Mouse (Mus musculus): ENCODE data around the gene Txlng. TPM values are rescaled to one million over a fixed set of nuclear protein-coding genes. Genes with fewer than 3 reads are reported as not detected.

The Txlng gene
- 1.8 TPM for polyA plus RNA-seq (2012; fragmentation: generic; extraction: Trizol)

- H3K4me3 ChIP-seq = peak within 1 kb of the TSS; percentile 54
- H3K4me2 ChIP-seq (ENCODE audit: low read depth) = peak within 1 kb of the TSS; percentile 68
- no peaks in the 10 kb centered on the region for H3K36me3 ChIP-seq (ENCODE audit: control insufficient read depth, insufficient read depth)
- H3K27me3 ChIP-seq (ENCODE audit: control insufficient read depth, insufficient read depth, insufficient read length) = no peaks in the 10 kb centered on the region
- peak within 1 kb of the TSS; percentile 29 for H3ac ChIP-seq (ENCODE audit: control insufficient read depth, insufficient read length)
- peaks cover 19% of the 10 kb centered on the region for H3K79me2 ChIP-seq (ENCODE audit: control insufficient read depth, insufficient read depth)
- peak; percentile 93 for TF ChIP-seq POLR2A (IDR thresholded peaks at IDR 0.05; ENCODE audit: insufficient read length, low read depth)
- TF ChIP-seq REST (IDR thresholded peaks at IDR 0.05; ENCODE audit: insufficient read depth, insufficient read length) = no peak
- peak; percentile 88 for TF ChIP-seq POLR2AphosphoS2 (IDR thresholded peaks at IDR 0.05; ENCODE audit: insufficient read length, low read depth)
- peak; percentile 92 for TF ChIP-seq USF1 (IDR thresholded peaks at IDR 0.05; ENCODE audit: low read depth)
Measured at GRCm38 (mm10) chrX:162829203-162829708, at the start of gene Txlng. TSS of gene Txlng (minus strand) at chrX:162829454.

- Histone ChIP-seq H3K79me2 (ENCODE audit: control insufficient read depth, insufficient read depth) (no peaks in the 10 kb centered on the region), H3K27me3 (ENCODE audit: control insufficient read depth, insufficient read depth, insufficient read length) (no peaks in the 10 kb centered on the region), H3K4me3 (no peak overlapping the region), H3K36me3 (ENCODE audit: control insufficient read depth, insufficient read depth) (peaks cover 15% of the 10 kb centered on the region), H3K4me2 (ENCODE audit: low read depth) (peak overlapping the region; percentile 42), H3ac (ENCODE audit: control insufficient read depth, insufficient read length) (no peak overlapping the region)
- TF ChIP-seq TCF12 (IDR thresholded peaks at IDR 0.05; ENCODE audit: insufficient read depth, poor library complexity, severe bottlenecking) (peak; percentile 33), USF1 (IDR thresholded peaks at IDR 0.05; ENCODE audit: low read depth) (no peak), SRF (IDR thresholded peaks at IDR 0.05; ENCODE audit: control insufficient read depth, insufficient read length, low read depth) (no peak), MYOD1 (IDR thresholded peaks at IDR 0.05; ENCODE audit: control insufficient read depth in 1 of 3, insufficient read length in 2 of 3, low read depth in 2 of 3) (peak in 2 of 3 experiments; percentile 49 to 71), E2F4 (IDR thresholded peaks at IDR 0.05; ENCODE audit: insufficient read depth) (no peak), MYOG (IDR thresholded peaks at IDR 0.05; ENCODE audit: control insufficient read depth in 1 of 3, insufficient read depth in 1 of 3, insufficient read length in 2 of 3, low read depth in 2 of 3) (peak in 2 of 3 experiments; percentile 46 to 78)
Measured at GRCm38 (mm10) chrX:162878236-162878635, 49.0 kb upstream of the Txlng start.

- Histone ChIP-seq H3K27me3 (ENCODE audit: control insufficient read depth, insufficient read depth, insufficient read length) (no peaks in the 10 kb centered on the region), H3K36me3 (ENCODE audit: control insufficient read depth, insufficient read depth) (peaks cover 15% of the 10 kb centered on the region), H3K4me3 (no peak overlapping the region), H3ac (ENCODE audit: control insufficient read depth, insufficient read length) (no peak overlapping the region), H3K79me2 (ENCODE audit: control insufficient read depth, insufficient read depth) (no peaks in the 10 kb centered on the region), H3K4me2 (ENCODE audit: low read depth) (no peak overlapping the region)
- TF ChIP-seq CEBPB (IDR thresholded peaks at IDR 0.05; ENCODE audit: insufficient read depth, poor library complexity, severe bottlenecking) (no peak), MYOD1 (IDR thresholded peaks at IDR 0.05; ENCODE audit: control insufficient read depth in 1 of 3, insufficient read length in 2 of 3, low read depth in 2 of 3) (no peak), E2F4 (IDR thresholded peaks at IDR 0.05; ENCODE audit: insufficient read depth) (no peak), USF1 (IDR thresholded peaks at IDR 0.05; ENCODE audit: low read depth) (no peak), TCF3 (IDR thresholded peaks at IDR 0.05; ENCODE audit: insufficient read length, low read depth) (no peak), MYOG (IDR thresholded peaks at IDR 0.05; ENCODE audit: control insufficient read depth in 1 of 3, insufficient read depth in 1 of 3, insufficient read length in 2 of 3, low read depth in 2 of 3) (no peak), REST (IDR thresholded peaks at IDR 0.05; ENCODE audit: insufficient read depth, insufficient read length) (no peak), MAX (IDR thresholded peaks at IDR 0.05; ENCODE audit: low read depth) (no peak), POLR2A (IDR thresholded peaks at IDR 0.05; ENCODE audit: insufficient read length, low read depth) (no peak), POLR2AphosphoS2 (IDR thresholded peaks at IDR 0.05; ENCODE audit: insufficient read length, low read depth) (no peak), SRF (IDR thresholded peaks at IDR 0.05; ENCODE audit: control insufficient read depth, insufficient read length, low read depth) (no peak)
Measured at GRCm38 (mm10) chrX:162873761-162874160, 44.5 kb upstream of the Txlng start.

GRCm38 (mm10) chrX:162871734-162872517 is 42.7 kb upstream of the Txlng start:
- H3K27me3 ChIP-seq (ENCODE audit: control insufficient read depth, insufficient read depth, insufficient read length) = no peaks in the 10 kb centered on the region
- no peak overlapping the region for H3K4me3 ChIP-seq
- H3ac ChIP-seq (ENCODE audit: control insufficient read depth, insufficient read length) = no peak overlapping the region
- peaks cover 8% of the 10 kb centered on the region for H3K36me3 ChIP-seq (ENCODE audit: control insufficient read depth, insufficient read depth)
- no peaks in the 10 kb centered on the region for H3K79me2 ChIP-seq (ENCODE audit: control insufficient read depth, insufficient read depth)
- H3K4me2 ChIP-seq (ENCODE audit: low read depth) = no peak overlapping the region
- TF ChIP-seq REST (IDR thresholded peaks at IDR 0.05; ENCODE audit: insufficient read depth, insufficient read length) (no peak), MAX (IDR thresholded peaks at IDR 0.05; ENCODE audit: low read depth) (no peak), CEBPB (IDR thresholded peaks at IDR 0.05; ENCODE audit: insufficient read depth, poor library complexity, severe bottlenecking) (no peak), TCF3 (IDR thresholded peaks at IDR 0.05; ENCODE audit: insufficient read length, low read depth) (no peak), USF1 (IDR thresholded peaks at IDR 0.05; ENCODE audit: low read depth) (no peak), MYOD1 (IDR thresholded peaks at IDR 0.05; ENCODE audit: control insufficient read depth in 1 of 3, insufficient read length in 2 of 3, low read depth in 2 of 3) (no peak), POLR2AphosphoS2 (IDR thresholded peaks at IDR 0.05; ENCODE audit: insufficient read length, low read depth) (no peak), E2F4 (IDR thresholded peaks at IDR 0.05; ENCODE audit: insufficient read depth) (no peak), TCF12 (IDR thresholded peaks at IDR 0.05; ENCODE audit: insufficient read depth, poor library complexity, severe bottlenecking) (no peak), SRF (IDR thresholded peaks at IDR 0.05; ENCODE audit: control insufficient read depth, insufficient read length, low read depth) (no peak), POLR2A (IDR thresholded peaks at IDR 0.05; ENCODE audit: insufficient read length, low read depth) (no peak), MYOG (IDR thresholded peaks at IDR 0.05; ENCODE audit: control insufficient read depth in 1 of 3, insufficient read depth in 1 of 3, insufficient read length in 2 of 3, low read depth in 2 of 3) (no peak)
